Mouse (Mus musculus): Measurements from ENCODE around the gene Cxcr5.

DNA sequence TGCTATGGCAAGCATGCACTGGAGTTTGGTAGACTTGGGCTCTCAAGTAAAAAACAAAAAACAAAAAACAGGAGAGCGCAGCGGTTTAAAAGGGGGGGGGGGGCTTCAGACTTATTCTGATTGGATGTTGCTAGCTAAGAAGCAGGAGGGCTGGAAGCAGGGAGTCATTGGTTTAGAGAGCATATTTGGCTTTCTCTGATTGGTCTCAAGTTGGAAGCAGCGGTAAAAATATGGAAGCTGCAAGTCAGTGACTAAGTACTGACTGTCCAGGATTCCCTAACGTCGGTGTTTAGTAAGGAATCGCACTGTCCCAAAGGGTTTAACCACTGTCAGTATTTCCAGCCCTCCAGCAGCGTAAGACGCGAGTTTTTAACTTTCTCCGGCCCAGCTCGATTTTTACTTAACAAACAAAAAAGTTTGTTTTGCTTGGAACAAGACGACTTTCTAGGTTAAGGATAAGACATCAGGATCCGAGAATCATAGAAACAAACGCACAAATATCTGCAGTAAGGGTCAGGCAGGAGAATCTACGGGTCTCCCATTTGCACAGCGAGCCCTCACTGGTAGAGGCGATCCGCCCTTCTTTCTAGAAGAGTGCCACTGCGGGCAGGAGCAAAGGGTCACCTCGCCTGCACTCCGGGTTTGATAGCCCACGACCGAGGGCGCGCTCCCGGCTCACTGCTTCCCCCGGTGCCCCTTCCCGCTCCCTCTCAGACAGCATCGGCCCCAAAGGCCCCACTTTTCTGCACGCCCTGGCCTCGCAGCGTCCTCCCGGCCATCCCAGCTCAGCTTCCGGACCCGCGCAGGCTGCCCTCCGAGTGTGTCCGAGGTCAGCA lies 42.0 kb upstream of the Cxcr5 start:
- no peak for TF ChIP-seq MYOG (IDR thresholded peaks at IDR 0.05; ENCODE audit: control insufficient read depth, extremely low read depth, insufficient read length)
- no peak for TF ChIP-seq USF1 (IDR thresholded peaks at IDR 0.05; ENCODE audit: low read depth)

Data from C2C12 (cell line).